Mouse (Mus musculus): ENCODE measurements around the gene Gmcl1.
A peak's percentile ranks its signal among the peaks of the same experiment; 100 is the strongest.

Gene Gmcl1

GRCm38 (mm10) chr6:86733183-86733876, at the start of gene Gmcl1:
Gene Gmcl1, minus strand, starts transcription at chr6:86733383.
- peak; percentile 94 for DNase-seq

- DNase-seq: no peak
Observed at GRCm38 (mm10) chr6:86782342-86782741, 49.2 kb upstream of the Gmcl1 start.

- no peak for DNase-seq
Observed at GRCm38 (mm10) chr6:86781361-86781957, 48.3 kb upstream of the Gmcl1 start.

- DNase-seq: peak; percentile 32
Observed at GRCm38 (mm10) chr6:86778910-86779594, 45.9 kb upstream of the Gmcl1 start.

- DNase-seq: no peak
Observed at GRCm38 (mm10) chr6:86777181-86777580, 44.0 kb upstream of the Gmcl1 start.

GRCm38 (mm10) chr6:86776706-86777071, 43.5 kb upstream of the Gmcl1 start:
- DNase-seq: no peak

- peak; percentile 55 for DNase-seq
Observed at GRCm38 (mm10) chr6:86776001-86776705, 43.0 kb upstream of the Gmcl1 start.

- DNase-seq: no peak
Observed at GRCm38 (mm10) chr6:86774937-86775336, 41.8 kb upstream of the Gmcl1 start.

GRCm38 (mm10) chr6:86773830-86774229, 40.6 kb upstream of the Gmcl1 start:
- no peak for DNase-seq

GRCm38 (mm10) chr6:86772631-86773030, 39.4 kb upstream of the Gmcl1 start:
- DNase-seq: peak; percentile 69

GRCm38 (mm10) chr6:86768938-86769337, 35.8 kb upstream of the Gmcl1 start:
- DNase-seq: peak; percentile 60

GRCm38 (mm10) chr6:86768186-86768776, 35.1 kb upstream of the Gmcl1 start:
- DNase-seq: no peak

- DNase-seq: no peak
Observed at GRCm38 (mm10) chr6:86767465-86767864, 34.3 kb upstream of the Gmcl1 start.

GRCm38 (mm10) chr6:86765637-86766059, 32.5 kb upstream of the Gmcl1 start:
- peak; percentile 68 for DNase-seq

- DNase-seq: no peak
Observed at GRCm38 (mm10) chr6:86754105-86754863, 21.1 kb upstream of the Gmcl1 start.

- DNase-seq: no peak
Observed at GRCm38 (mm10) chr6:86752843-86753485, 19.8 kb upstream of the Gmcl1 start.

GRCm38 (mm10) chr6:86750961-86751360, 17.8 kb upstream of the Gmcl1 start:
- no peak for DNase-seq

- no peak for DNase-seq
Observed at GRCm38 (mm10) chr6:86749817-86750216, 16.6 kb upstream of the Gmcl1 start.

GRCm38 (mm10) chr6:86747171-86747570, 14.0 kb upstream of the Gmcl1 start:
- DNase-seq: peak; percentile 50

GRCm38 (mm10) chr6:86740652-86741051, 7.5 kb upstream of the Gmcl1 start:
- DNase-seq: no peak

GRCm38 (mm10) chr6:86736830-86737229, 3.6 kb upstream of the Gmcl1 start:
- no peak for DNase-seq

GRCm38 (mm10) chr6:86736313-86736712, 3.1 kb upstream of the Gmcl1 start:
- DNase-seq: no peak

Measured in lung, postnatal 36 days (tissue).